Mouse (Mus musculus) cerebellum, postnatal 10 days (tissue): ENCODE measurements at regions not wholly inside any gene's neighbourhood (a gene's known extent, or its start where the extent isn't known, plus 50 kb on each side); places are given as distances from the start of the nearest gene placed in this dataset.
"Not testable (repeated sequence)": the region's sequence is repeated elsewhere in the genome, so short reads cannot be mapped to it uniquely, and the experiment has no call there.

Experiments
- DNase-seq, 2 experiments: peaks; one replicate each; pipeline ENCODE4 v3.0.0; 2021; ENCODE audit warnings: mixed read lengths in 2 of 2

GRCm38 (mm10) chr17:82674593-82674992 lies 540.5 kb upstream of the Pkdcc start:
- no peak for DNase-seq

- DNase-seq, result peak; percentile 29 to 32
Measured at GRCm38 (mm10) chr17:82666557-82666956, 548.5 kb upstream of the Pkdcc start.

DNA sequence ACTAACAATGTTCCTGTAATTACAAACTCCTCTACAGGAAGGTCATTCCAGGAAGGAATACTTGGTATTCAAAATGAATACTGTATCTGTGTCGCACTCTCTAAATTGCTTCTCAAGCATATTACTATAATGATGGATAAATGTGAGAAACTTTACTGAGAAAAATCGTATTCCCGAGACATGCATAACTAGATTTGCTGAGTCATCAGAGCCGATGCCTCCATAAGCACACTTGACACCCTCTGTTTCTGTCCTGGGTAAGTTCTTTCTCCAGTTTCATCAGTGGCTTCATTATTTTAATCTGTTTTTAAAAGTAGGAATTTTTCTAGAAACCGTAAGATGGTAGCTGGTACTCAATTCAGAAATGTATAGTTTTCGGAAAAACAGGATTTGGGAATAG lies 550.7 kb upstream of the Pkdcc start:
- no peak for DNase-seq

GRCm38 (mm10) chr17:82636459-82637189 lies 578.5 kb upstream of the Pkdcc start:
- no peak for DNase-seq

GRCm38 (mm10) chr17:82635849-82636248 lies 579.2 kb upstream of the Pkdcc start:
- no peak for DNase-seq

- DNase-seq, result no peak
Measured at GRCm38 (mm10) chr17:82606642-82607175, 608.4 kb upstream of the Pkdcc start.

GRCm38 (mm10) chr17:82583801-82584200 lies 631.3 kb upstream of the Pkdcc start:
- no peak for DNase-seq

DNA sequence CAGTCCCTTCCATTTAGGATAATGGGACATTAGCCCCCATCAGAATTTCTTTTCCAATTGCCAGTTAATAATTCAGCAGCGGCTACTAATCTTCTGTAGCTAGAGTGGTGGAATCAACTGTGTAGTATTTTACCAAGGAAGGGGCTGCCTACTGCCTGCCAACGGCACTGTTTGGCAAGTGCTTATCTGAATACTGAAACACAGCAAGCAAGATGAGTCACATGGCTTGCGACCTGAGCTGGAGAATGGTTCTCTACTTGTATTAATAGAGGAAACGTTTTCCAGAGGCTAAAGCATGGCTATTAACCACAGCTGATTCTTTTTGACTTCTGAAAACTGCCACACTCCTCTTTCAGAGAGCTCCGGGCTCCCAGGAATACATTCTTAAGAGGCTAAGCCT lies 681.6 kb upstream of the Pkdcc start:
- DNase-seq, result no peak

- DNase-seq, result no peak
Measured at GRCm38 (mm10) chr17:82518129-82518528, 697.0 kb upstream of the Pkdcc start.

- no peak for DNase-seq
Measured at GRCm38 (mm10) chr17:82516850-82517249, 698.2 kb upstream of the Pkdcc start.

DNA sequence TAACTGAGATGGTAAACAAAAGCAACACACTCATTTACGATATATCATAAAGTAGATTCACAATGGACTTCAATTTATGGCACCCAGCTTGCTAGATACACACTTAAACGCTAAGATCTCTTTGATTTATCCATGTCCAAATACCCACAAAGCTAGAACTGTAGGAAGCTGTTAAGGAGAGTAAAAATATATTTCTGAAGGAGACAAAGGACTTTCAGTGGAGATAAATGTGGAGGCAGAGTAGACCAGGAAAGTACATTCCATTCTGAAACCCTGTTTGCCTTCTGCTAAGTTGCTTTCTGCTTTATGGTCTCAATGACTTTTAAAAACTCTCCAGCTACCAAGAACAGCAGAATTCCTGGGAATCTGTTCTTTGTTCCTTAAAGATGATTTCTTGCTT lies 701.3 kb upstream of the Pkdcc start:
- no peak for DNase-seq

GRCm38 (mm10) chr17:82504291-82504690 lies 710.8 kb upstream of the Pkdcc start:
- DNase-seq, result no peak

- DNase-seq, result no peak
Measured at GRCm38 (mm10) chr17:82485544-82485943, 729.5 kb upstream of the Pkdcc start.

DNA sequence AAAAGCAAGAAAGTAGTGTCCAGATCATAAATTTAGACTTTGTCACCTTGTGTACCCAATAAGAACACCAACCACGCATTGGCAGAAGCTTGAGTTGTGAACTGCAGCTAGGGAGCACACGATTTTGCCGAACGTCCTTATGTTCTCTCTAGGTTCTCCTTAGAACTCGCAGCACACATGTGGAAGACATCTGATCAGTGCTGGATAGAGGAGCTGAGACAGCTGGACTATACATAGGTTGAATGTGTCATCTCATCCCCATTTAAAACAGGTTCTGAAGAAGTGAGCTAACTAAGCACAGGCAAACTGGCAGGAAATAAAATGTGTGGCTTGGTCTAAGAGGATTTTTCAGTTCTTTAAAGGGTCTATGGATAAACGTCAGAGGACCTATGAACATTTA lies 730.5 kb upstream of the Pkdcc start:
- no peak for DNase-seq

- DNase-seq, result no peak
Measured at GRCm38 (mm10) chr17:82457972-82458371, 719.8 kb upstream of the Slc8a1 start.

DNA sequence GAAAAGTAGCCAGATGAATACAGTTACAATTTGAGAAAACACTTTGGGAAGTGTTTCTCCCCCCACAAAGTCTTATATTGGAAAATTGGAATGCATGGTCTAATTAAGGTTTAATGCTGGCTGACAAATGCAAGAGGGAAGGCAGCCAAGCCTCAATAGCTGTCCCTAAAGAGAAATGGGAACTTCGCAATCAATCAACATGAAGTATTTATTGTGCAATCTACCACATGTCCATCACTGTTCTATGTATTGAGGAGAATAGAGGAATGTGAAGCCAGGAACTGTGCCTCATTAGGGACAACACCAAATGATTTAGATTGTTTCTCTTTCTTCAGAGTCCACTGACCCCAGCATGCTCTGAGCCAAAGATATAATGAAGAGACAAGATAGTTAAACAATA lies 715.7 kb upstream of the Slc8a1 start:
- DNase-seq, result no peak

- no peak for DNase-seq
Measured at GRCm38 (mm10) chr17:82439105-82439504, 700.9 kb upstream of the Slc8a1 start.

GRCm38 (mm10) chr17:82437206-82437605 lies 699.0 kb upstream of the Slc8a1 start:
- DNase-seq, result no peak

DNA sequence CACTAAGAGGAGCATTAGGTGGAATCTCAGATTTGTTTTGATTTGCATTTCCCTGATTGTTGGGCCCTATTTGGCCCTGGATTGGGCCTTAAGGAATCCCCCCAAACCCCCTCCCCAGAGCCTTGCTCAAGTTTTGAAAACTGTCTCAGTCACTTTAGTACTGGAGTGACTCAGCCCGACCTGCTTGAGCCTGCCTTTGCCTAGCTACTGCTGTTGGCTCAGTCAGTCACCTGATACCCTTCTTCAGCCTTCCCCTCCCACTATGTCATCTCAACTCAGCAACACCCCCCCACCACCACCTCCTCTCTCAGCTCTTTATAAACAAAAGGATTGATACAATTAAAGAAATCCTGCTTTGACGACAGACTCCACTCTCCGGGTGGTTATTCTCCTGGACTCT lies 694.5 kb upstream of the Slc8a1 start:
- no peak for DNase-seq

- no peak for DNase-seq
Measured at GRCm38 (mm10) chr17:82408296-82408695, 670.1 kb upstream of the Slc8a1 start.

DNA sequence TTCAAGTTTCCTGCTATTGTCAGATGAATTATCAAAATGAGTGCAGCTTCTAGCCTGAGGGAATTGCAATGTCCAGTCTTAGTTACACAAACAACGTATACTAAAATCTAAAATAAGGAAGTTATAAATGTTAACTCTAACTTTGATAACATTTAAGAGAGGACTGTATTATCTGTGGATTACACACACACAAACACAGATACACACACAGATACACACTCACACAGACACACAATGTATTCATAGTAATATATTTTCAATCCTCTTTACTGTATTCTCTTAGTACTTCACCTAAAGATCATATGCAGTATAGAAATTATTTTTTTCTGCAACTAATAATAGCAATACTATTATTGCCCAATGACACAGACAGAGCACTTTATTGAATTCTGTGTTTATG lies 661.2 kb upstream of the Slc8a1 start:
- no peak for DNase-seq

DNA sequence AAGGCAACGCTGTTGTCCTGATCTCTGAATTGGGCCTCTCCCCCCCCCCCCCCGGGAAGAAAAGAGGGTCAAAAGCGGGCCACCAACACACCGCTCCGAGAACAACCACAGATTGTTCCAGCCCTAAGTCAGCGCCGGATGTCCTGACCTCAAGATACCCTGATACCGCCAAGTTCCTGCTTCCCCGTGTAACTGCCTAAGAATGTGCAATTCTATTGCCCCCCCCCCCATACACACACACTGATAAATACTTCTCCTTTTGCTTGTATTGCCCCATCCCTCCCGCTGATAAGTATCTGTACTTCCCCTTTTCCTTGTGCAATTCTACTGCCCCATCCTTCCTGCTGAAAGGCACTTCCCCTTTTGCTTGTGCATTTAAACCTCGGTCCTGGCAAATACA lies 641.2 kb upstream of the Slc8a1 start:
- not testable (repeated sequence) for DNase-seq

DNA sequence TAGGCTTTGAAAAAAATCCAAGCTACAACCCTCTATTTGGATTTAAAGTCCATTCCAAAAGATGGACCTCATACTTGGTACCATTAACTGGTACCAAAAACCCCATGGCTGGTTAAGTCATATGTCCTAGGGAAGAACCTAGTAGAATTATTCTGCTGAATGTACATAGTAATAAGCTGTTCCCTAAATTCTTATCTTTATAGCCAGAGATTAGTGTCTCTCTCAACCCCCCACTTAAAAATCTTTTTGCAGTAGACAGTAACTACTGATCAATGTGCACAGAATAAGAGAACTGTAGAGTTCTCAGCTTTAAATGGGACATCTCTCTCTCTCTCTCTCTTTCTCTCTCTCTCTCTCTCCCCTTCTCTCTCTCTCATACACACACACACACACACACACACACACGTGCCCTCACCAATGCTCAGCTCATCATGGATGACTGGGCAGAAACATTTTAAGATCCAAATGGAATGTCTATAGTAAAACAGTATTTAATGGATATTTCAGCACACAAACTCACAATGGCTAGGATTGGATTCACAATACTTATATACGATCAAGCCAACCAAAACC lies 640.2 kb upstream of the Slc8a1 start:
- no peak for DNase-seq

DNA sequence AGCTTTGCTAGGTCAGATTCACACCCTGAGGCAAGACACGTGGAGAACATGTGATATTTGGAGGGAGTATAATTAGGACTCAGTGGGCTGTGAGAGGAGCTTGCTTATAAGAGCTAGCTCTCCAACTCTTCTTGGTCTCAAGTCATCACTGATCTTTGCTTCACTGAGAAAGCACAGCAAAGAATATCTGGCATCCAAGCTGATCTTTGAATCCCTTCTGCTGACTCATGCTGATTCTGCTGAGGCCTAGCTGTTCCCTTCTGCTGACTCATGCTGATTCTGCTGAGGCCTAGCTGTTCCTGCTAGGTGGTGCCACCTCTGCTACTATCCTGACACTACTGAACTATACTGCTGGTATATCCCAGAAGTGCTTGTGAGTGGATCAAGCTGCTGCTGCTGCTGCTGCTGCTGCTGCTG lies 639.0 kb upstream of the Slc8a1 start:
- DNase-seq, result no peak

- DNase-seq, result no peak
Measured at GRCm38 (mm10) chr17:82367876-82368275, 629.7 kb upstream of the Slc8a1 start.
